Mouse (Mus musculus) hindbrain, embryonic 15.5 days (tissue): ENCODE results near the gene Gm20388. TPM values are rescaled to one million over a fixed set of nuclear protein-coding genes. Genes with fewer than 3 reads are reported as not detected.
A peak's percentile ranks its signal among the peaks of the same experiment; 100 is the strongest.

Experiments used
- ATAC-seq: fragments of 200-750 bp; cut with Nextera tagmentation; 2 replicates; pipeline ENCODE4 v1.8.0; 2017; ENCODE audit warnings: low read depth, moderate number of reproducible peaks, moderate TSS enrichment; ENCODE audit not compliant: low FRiP score
- H3K27ac ChIP-seq: fragments of 300-500 bp; sonication (generic); replicated peaks from 2 replicates; pipeline ENCODE4 v1.5.1; 2015; ENCODE audit warnings: mild to moderate bottlenecking, inconsistent platforms
- H3K27me3 ChIP-seq: fragments of 300-500 bp; sonication (generic); 2 replicates; pipeline ENCODE4 v1.6.1; 2015; ENCODE audit warnings: control low read depth, inconsistent platforms
- H3K36me3 ChIP-seq: fragments of 300-500 bp; sonication (generic); 2 replicates; pipeline ENCODE4 v1.6.1; 2015; ENCODE audit warnings: control low read depth, inconsistent platforms
- H3K4me1 ChIP-seq: fragments of 300-500 bp; sonication (generic); replicated peaks from 2 replicates; pipeline ENCODE4 v1.6.1; 2015; ENCODE audit warnings: control low read depth, inconsistent platforms
- H3K4me2 ChIP-seq: fragments of 300-500 bp; sonication (generic); 2 replicates; pipeline ENCODE4 v1.6.1; 2015; ENCODE audit warnings: moderate library complexity, mild to moderate bottlenecking, inconsistent platforms
- H3K4me3 ChIP-seq: fragments of 300-500 bp; sonication (generic); 2 replicates; pipeline ENCODE4 v1.5.1; 2015; ENCODE audit warnings: mild to moderate bottlenecking, inconsistent platforms
- H3K9ac ChIP-seq: fragments of 300-500 bp; sonication (generic); 2 replicates; pipeline ENCODE4 v1.6.1; 2015; ENCODE audit warnings: inconsistent platforms
- H3K9me3 ChIP-seq: fragments of 300-500 bp; sonication (generic); 2 replicates; pipeline ENCODE4 v1.6.1; 2016; ENCODE audit warnings: control low read depth, inconsistent platforms
- WGBS: fragments of 180-500 bp; shearing (Covaris S2); methylation state at CpG from one replicate; pipeline ENCODE4 v1.1.7; 2015; 5-methylcytosine and 5-hydroxymethylcytosine counted together
- polyA plus RNA-seq: library from polyadenylated mRNA; unstranded; fragments of >200 nt; fragmentation: Nextera tagmentation; extraction: Ambion mirVana; gene quantifications from 2 replicates; pipeline ENCODE4 v1.2.1, GENCODE M21; 2015

Gm20388 gene
- polyA plus RNA-seq, 1 experiment from 2014 or later: 5.4 TPM

DNA sequence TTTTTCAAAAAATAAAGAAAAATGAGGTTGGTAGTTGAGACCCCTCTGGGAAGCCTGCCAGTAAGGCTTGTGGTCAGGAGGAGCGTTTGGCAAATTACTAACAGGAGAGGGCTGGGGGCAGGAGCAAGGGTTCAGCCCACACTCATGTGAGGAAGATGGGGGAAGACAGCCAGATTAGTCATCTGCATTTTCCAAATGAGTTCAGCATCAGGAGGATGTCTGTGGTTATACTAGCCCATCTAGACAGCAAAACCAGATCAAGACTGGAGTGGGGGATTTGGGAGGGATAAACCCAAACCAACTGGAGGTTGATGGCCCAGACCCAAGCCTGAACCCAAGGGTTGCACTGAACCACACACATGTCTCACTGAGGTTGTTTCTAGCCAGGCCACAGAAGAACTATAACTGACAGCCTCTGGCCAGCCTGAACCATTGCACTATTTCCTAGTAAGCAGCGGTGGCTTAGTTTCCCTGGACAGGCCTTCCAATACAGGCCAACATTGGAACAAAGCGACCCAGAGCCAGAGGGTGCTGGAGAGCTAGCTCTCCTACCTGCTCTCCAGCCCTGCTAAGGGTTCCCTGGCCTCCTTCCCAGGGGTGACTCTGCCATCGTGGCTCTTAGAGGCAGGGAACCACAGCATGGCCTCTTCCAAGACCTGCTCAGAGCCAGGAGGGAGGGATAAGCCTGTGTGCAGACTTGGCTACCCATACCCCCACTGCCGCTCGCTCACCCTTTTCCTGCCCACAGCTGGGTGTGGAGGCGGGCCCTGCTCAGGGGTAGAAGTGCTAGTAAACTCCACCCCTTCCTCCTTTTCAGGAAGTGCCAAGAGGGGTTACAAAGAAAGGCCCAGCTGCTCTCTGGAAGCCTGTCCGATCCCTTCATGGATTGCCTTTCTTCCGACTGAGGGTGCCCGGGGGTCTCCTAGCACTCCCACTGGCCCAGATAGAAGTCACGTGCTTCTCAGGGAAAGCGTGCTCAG is 2645.7 kb downstream of the Gm20388 start:
- 57% methylated on average over 12 of the region's 12 CpGs for WGBS
- H3K9ac ChIP-seq: no peak overlapping the region
- H3K27me3 ChIP-seq: peaks cover 14% of the 10 kb centered on the region
- no peak for ATAC-seq
- H3K4me2 ChIP-seq: no peak overlapping the region
- no peaks in the 10 kb centered on the region for H3K36me3 ChIP-seq
- H3K4me1 ChIP-seq: peaks cover 2% of the 10 kb centered on the region
- H3K4me3 ChIP-seq: no peak overlapping the region
- H3K9me3 ChIP-seq: no peaks in the 10 kb centered on the region
- H3K27ac ChIP-seq: 0 out of 2 replicates have a peak overlapping the region, but pooled peaks have one; percentile 1

DNA sequence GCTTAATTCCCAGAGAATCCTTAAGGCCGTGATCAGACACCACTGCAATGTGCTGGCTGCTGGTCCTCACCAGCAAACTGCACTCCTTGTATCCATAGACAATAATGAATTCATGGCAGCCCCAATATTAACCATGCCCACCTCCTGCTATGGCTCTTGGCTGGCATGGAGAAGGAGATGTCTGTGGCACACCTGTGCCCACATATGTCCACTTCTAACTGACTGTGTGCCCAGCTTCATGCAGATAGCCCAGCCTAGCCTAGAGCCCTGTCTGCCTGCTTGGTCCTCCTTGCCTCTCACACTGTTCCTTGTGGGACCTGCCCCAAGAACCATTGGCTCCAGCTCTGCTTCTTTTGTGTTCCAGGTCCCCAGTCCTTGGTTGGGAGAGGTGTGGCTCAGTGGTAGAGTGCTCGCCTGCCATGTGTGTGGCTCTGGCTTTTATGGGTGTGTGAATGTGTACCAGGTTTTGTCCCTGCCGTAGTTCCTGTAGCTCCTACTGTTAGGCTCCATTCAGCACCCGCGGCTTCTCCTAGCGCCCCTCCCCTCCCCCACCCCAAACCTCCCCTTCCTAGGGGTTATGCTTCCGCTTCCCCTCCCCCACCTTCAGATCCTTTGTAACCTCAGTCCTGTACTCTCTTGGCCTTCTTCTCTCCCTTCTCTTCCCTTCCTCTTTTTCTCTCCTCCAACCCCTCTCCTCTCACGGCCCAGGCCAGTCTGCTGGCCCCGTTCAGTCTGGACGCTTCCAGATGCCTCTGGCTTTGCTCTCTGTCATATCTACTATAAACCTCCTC is 2646.8 kb downstream of the Gm20388 start:
- ATAC-seq: no peak
- Histone ChIP-seq H3K27me3 (0 out of 2 replicates have a peak, but pooled peaks cover 4% of the 10 kb centered on the region), H3K4me2 (no peak overlapping the region), H3K9me3 (no peaks in the 10 kb centered on the region), H3K9ac (no peak overlapping the region), H3K4me1 (no peaks in the 10 kb centered on the region; the same call in 1 of the 2 replicates), H3K27ac (no peak overlapping the region), H3K36me3 (no peaks in the 10 kb centered on the region), H3K4me3 (no peak overlapping the region)
- 45% methylated on average over 10 of the region's 10 CpGs for WGBS

DNA sequence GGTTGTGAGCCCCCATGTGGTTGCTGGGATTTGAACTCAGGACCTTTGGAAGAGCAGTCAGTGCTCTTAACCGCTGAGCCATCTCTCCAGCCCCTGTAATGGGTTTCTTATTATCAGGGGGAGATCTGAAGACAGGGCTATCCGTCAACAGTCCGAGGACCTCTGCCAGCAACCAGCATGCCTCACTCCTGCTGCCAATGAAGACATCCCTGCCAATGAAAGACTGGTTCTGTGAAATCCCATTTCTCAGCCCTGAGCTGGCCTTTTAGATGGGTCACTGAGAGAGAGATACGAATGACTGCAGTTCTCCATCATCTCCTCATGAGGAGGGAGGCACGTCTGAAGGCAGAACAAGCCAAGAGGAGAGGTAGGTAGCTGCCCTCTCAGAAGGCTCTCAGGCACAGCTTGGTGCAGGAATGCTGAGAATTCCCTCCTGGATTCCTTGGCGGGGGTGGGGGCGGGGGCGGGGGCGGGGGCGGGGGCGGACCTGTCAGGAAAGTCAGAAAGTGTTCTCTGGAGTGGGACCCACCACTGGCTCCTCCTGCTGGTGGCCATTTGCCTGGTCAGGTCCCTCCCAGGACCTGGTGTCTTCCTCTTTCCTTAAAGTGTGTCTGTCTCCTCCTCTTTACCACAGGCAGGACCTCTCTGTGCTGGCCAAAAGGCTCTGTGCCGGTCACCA is 2648.2 kb downstream of the Gm20388 start:
- no peak for ATAC-seq
- Histone ChIP-seq H3K4me2 (no peak overlapping the region), H3K9me3 (no peaks in the 10 kb centered on the region), H3K36me3 (no peaks in the 10 kb centered on the region), H3K27ac (no peak overlapping the region), H3K4me1 (no peaks in the 10 kb centered on the region; the same call in 1 of the 2 replicates), H3K27me3 (no peaks in the 10 kb centered on the region), H3K9ac (no peak overlapping the region), H3K4me3 (no peak overlapping the region)
- WGBS: 16% methylated on average over 12 of the region's 12 CpGs

DNA sequence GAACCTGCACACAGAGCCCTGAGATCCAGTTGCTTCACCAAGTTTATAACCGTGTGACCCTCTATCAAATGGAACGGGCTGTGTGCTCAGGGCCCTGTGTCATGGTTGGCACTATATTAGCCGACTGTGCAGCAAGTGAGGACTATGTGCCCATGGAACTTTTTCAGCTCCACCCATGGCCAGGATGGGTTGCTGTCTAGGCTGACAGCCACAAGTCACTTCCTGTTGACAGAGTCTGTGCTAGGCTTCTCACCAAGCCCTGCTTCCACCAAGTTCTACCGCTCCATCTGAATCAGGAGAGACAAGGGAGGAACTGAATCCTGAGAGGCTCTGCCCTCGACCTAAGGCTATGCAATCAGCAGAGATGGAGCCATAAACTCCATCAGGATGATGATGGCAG is 2650.6 kb downstream of the Gm20388 start:
- no peaks in the 10 kb centered on the region for H3K9me3 ChIP-seq
- no peak overlapping the region for H3K27ac ChIP-seq
- no peak overlapping the region for H3K4me3 ChIP-seq
- no peaks in the 10 kb centered on the region for H3K27me3 ChIP-seq
- H3K36me3 ChIP-seq: no peaks in the 10 kb centered on the region
- no peak overlapping the region for H3K9ac ChIP-seq
- H3K4me2 ChIP-seq: no peak overlapping the region
- ATAC-seq: no peak
- 81% methylated on average over 5 of the region's 5 CpGs for WGBS
- H3K4me1 ChIP-seq: peaks cover under 1% of the 10 kb centered on the region

DNA sequence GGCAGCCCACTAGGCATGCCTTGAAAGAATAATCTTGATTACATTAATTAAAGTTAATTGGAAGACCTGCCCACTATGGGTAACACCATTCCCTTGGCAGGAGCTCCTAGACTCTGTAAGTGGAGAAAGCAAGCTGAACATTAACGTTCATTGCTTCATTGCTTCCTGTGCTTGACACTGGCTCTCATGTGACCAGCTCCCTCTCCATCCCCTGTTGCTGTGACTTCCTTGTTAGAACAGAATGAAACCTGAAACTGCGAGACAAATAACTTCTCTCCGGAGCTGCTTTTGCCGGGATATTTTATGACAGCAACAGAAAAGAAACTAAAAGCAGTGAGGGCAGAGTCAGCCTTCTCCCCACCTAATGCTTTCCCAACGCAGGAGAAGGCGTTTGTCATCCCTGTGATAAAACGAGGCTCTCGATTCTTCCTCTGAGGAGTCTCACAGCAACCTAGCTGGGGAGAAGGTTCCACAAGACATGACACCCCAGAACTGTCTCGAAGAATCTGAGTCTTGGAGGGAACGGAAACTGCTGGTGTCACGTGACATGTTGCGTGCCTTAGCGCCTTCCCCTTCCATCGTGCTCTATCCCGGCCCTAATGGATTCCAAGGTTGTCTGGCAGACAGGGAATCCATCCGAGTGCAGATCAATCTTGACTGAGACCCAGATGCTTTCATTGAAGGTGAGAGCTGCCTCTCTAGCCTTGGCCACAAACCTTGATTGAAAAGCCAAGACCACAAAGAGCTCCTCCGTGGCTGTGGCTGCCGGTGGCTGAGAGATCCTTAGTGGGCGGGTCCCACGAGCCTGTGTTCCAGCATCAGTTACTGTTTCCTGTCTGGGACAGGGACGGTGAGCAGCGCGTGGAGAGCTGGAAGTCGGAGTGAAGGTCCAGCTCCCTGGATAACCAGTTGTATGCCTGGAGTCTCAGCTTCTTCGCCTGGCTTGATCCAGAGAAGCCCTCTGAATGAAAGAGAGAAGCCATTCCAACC is 2654.0 kb downstream of the Gm20388 start:
- Histone ChIP-seq H3K27me3 (no peaks in the 10 kb centered on the region), H3K9me3 (no peaks in the 10 kb centered on the region), H3K4me1 (peaks cover 27% of the 10 kb centered on the region), H3K4me2 (no peak overlapping the region), H3K4me3 (no peak overlapping the region), H3K9ac (no peak overlapping the region), H3K36me3 (no peaks in the 10 kb centered on the region), H3K27ac (no peak overlapping the region)
- 89% methylated on average over 25 of the region's 25 CpGs for WGBS
- ATAC-seq: no peak

DNA sequence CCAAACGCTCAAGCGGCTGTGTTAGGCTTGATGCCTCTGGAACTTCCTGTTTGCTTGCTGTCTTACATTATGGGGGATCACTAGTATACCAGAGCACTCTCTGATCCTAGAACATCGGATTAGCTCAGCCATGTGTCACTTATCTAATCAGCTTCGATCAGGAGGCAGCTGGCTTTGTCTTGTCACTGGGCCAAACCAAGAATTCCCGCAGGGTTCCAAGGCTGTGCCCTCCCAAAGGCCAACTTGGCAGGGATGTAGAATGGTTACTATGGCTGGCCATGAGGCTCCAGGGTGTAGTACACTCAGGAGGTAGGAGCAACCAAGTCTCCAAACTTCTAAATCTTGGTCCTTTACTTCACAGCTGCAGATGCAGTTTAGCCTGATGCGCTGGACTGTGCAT is 2656.1 kb downstream of the Gm20388 start:
- no peak for ATAC-seq
- peak overlapping the region; percentile 97 for H3K4me2 ChIP-seq
- 35% methylated on average over 6 of the region's 6 CpGs for WGBS
- peak overlapping the region; percentile 94 for H3K27ac ChIP-seq
- peak overlapping the region; percentile 83 for H3K9ac ChIP-seq
- no peaks in the 10 kb centered on the region for H3K36me3 ChIP-seq
- H3K9me3 ChIP-seq: no peaks in the 10 kb centered on the region
- peak overlapping the region; percentile 93 for H3K4me3 ChIP-seq
- H3K27me3 ChIP-seq: no peaks in the 10 kb centered on the region
- H3K4me1 ChIP-seq: peaks cover 27% of the 10 kb centered on the region

DNA sequence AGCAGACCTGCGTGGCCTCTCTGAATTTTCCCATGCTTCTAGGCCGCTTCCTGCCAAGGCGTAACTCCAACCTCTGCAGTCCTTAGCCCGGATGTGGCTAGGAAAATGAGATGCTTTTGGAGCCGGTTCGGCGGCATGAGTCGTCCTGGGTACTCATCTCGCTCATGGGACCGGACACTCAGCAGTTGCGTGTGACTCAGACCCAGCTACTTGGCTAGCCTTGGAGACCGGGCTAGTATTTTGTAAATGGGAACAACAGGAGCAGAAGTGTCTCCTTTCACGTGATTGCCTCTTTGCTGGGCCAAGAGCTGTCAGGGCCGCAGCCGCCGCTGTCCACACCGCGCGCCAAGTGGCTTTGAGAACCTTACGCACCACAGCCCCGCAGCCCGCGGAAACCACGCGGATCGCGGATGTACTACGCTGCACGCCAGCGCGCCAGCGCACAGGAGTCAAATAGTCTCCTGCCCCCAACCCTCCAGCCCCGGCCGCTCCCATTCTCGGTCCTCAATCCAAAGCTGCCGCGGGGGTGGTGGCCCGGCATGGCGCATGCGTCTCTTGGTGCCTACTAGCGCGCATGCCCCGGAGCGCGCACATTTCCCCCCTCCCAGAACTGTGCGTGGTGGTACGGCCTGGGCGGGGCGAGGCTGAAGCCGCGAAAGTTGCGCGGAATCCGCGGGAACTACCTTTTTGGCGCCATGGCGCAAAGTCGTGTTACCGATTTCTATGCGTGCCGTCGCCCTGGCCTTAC is 2656.9 kb downstream of the Gm20388 start, which contains the start of gene Cdt1:
Gene Cdt1, plus strand, starts transcription at position 655 of the 748 bp plus-strand sequence.
- H3K36me3 ChIP-seq: no peaks in the 10 kb centered on the region
- H3K27me3 ChIP-seq: no peaks in the 10 kb centered on the region
- H3K9ac ChIP-seq: peak within 1 kb of the TSS; percentile 83
- H3K27ac ChIP-seq: peak within 1 kb of the TSS; percentile 94
- H3K4me3 ChIP-seq: peak within 1 kb of the TSS; percentile 93
- WGBS: under 1% methylated on average over 62 of the region's 62 CpGs
- H3K4me2 ChIP-seq: peak within 1 kb of the TSS; percentile 97
- ATAC-seq: peak; percentile 97
- H3K9me3 ChIP-seq: no peaks in the 10 kb centered on the region
- peaks cover 27% of the 10 kb centered on the region for H3K4me1 ChIP-seq

DNA sequence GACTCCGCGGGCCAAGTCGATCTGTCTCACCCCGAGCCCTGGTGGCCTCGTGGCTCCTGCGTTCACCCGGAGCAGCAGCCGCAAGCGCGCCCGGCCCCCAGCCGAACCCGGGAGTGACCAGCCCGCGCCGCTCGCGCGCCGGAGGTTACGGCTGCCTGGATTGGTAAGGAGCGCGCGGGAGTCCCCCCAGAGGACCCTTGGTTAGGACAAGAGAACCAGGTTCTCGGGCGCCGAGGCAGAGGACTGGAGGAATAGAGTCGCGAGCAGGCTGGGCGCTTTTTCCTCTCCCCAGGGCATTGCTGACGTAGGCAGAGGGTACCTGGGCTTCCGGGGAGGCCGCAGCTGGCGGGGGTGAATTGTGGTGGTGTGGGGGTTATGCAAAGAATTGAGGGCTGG is 2657.5 kb downstream of the Gm20388 start:
- no peak; the same call in none of the 2 replicates for ATAC-seq
- WGBS: 0% methylated on average over 33 of the region's 34 CpGs
- no peaks in the 10 kb centered on the region for H3K27me3 ChIP-seq
- no peaks in the 10 kb centered on the region for H3K36me3 ChIP-seq
- peaks cover 29% of the 10 kb centered on the region for H3K4me1 ChIP-seq
- peak overlapping the region; percentile 93 for H3K4me3 ChIP-seq
- peak overlapping the region; percentile 97 for H3K4me2 ChIP-seq
- peak overlapping the region; percentile 71 for H3K27ac ChIP-seq
- no peaks in the 10 kb centered on the region for H3K9me3 ChIP-seq
- H3K9ac ChIP-seq: peak overlapping the region; percentile 83

DNA sequence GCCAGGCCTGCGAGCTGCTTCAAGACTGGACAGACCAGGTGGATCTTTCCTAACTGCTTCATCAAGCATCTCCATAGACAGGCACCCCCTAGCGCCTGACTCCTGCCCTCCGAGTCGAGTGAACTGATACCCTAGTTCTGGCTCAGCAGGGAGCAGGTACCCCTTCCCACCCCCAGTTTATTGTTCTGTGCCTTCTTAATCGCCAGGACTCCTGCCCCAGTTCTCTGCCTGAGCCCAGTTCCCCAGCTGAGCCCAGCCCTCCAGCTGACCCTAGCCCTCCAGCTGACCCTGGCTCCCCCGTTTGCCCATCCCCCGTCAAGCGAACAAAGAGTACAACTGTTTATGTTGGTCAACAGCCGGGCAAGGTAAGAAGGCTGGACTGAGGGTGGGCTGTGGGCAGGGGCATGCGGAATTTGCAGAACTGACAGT is 2658.3 kb downstream of the Gm20388 start:
- WGBS: 15% methylated on average over 10 of the region's 10 CpGs
- Histone ChIP-seq H3K27me3 (no peaks in the 10 kb centered on the region), H3K4me2 (peak overlapping the region; percentile 97), H3K4me3 (peak overlapping the region; percentile 93), H3K36me3 (no peaks in the 10 kb centered on the region), H3K9ac (0 out of 2 replicates have a peak overlapping the region, but pooled peaks have one; percentile 14), H3K9me3 (no peaks in the 10 kb centered on the region), H3K27ac (no peak overlapping the region), H3K4me1 (peaks cover 35% of the 10 kb centered on the region)
- ATAC-seq: no peak

DNA sequence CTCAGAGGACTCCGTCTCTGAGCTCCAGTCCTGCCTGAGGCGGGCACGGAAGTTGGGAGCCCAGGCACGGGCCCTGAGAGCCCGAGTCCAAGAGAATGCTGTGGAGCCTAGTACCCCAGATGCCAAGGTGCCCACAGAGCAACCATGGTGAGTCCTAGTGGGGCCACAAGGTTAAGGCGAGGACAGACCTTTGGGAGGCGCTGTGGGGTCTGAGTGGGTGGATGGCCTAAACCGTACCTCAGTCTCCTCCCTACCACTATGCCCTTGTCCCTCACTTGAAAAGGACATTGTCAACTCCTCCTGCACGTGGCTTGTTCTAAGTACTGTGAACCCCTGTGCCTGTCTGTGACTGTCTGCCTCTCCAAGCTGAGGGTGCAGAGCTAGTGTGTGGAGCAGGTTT is 2658.7 kb downstream of the Gm20388 start:
- H3K4me3 ChIP-seq: peak overlapping the region; percentile 93
- H3K27me3 ChIP-seq: no peaks in the 10 kb centered on the region
- H3K9ac ChIP-seq: no peak overlapping the region
- H3K9me3 ChIP-seq: no peaks in the 10 kb centered on the region
- peak overlapping the region; percentile 97 for H3K4me2 ChIP-seq
- ATAC-seq: no peak
- H3K36me3 ChIP-seq: 0 out of 2 replicates have a peak, but pooled peaks cover 3% of the 10 kb centered on the region
- peaks cover 38% of the 10 kb centered on the region for H3K4me1 ChIP-seq
- 61% methylated on average over 9 of the region's 9 CpGs for WGBS
- H3K27ac ChIP-seq: no peak overlapping the region
